Mouse (Mus musculus) gastrocnemius, postnatal 10 days (tissue): Measurements from ENCODE around the gene Ormdl2. TPM values are rescaled to one million over a fixed set of nuclear protein-coding genes. Genes with fewer than 3 reads are reported as not detected.
A peak's percentile ranks its signal among the peaks of the same experiment; 100 is the strongest.

ENCODE experiments used
- DNase-seq: peaks from one replicate; pipeline ENCODE4 v3.0.0; 2021; ENCODE audit warnings: mixed read lengths
- total RNA-seq, 2 experiments: library from RNA; stranded (reverse); gene quantifications; 2 replicates each; pipeline ENCODE4 v1.2.3; 2021

Gene Ormdl2
- total RNA-seq, 2 experiments from 2014 or later, result 7.5 to 8.8 TPM

GRCm38 (mm10) chr10:128803771-128804270 lies 17.6 kb downstream of the Ormdl2 start, which contains the start of gene Dnajc14:
Gene Dnajc14, plus strand, starts transcription at chr10:128804062.
- DNase-seq, result peak; percentile 51

DNA sequence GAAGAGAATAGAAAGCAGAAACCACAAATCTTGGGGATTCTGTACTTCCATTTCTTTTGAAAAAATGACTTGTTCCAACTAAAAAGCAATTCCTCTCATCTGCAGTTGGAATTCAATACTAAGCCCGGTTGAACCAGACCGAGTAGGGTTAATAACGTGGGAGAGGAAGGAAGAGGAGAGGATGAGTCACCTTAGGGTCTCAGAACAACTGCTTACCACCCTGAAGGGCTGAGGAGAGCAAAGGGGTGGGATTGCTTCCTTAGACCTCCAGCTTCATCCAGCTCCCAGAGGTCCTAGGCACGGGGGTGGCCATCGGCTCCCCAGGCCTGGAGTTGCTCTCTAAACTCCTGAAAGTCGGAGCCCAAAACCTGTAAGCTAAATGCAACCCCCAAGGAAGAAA lies 18.1 kb downstream of the Ormdl2 start:
- no peak for DNase-seq

DNA sequence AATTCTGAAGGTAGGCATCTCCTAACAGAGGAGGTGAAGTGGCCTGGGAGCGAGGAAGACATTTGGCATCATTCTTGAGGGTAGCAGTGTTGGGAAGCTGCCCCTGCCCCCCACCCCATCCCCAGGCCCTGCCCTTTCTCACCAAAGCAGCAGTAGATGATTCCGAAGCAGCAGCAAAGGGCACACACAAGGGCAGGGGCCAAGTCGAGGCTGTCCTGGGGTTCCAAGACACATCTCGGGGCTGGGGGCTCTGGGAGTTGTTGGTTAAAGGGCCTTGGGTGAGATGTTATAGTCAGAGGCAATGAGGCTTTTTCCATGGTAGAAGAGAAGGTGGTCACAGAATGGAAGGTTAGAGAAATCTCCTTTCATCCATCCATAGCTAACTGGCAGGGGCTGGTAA lies 18.5 kb downstream of the Ormdl2 start:
- no peak for DNase-seq

GRCm38 (mm10) chr10:128801981-128802495 lies 19.4 kb downstream of the Ormdl2 start:
- DNase-seq, result no peak

DNA sequence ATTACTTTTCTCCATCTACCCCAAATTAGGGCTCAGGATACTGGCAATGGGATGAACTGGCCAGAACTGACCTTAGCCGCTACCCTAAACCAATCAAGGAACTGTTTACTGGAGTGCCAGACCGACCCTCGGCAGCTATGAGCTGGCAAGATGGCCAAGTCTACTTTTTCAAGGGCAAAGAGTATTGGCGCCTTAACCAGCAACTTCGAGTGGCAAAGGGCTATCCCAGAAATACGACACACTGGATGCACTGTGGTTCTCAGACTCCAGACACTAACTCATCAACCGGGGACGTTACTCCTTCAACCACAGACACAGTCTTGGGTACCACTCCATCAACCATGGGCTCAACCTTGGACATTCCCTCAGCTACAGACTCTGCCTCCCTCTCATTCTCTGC lies 22.8 kb downstream of the Ormdl2 start:
- DNase-seq, result no peak

GRCm38 (mm10) chr10:128795581-128795980 lies 25.9 kb downstream of the Ormdl2 start:
- DNase-seq, result no peak

DNA sequence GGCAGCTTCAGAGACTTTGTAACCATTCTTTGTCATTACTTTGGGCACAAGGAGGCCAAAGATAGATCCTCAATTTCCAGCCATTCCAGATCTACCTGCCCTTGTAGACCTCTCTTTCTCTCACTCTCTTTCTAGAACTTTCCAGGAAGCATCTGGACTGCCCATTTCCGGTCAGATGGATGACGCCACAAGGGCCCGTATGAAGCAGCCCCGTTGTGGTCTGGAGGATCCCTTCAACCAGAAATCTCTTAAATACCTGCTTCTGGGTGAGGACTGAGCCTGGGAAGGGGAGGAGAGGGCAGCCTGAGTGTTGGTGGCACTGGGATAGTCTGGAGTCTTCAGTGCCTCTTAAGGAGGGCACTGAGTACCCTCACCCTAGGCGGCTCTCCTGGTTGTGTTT lies 27.1 kb downstream of the Ormdl2 start:
- no peak for DNase-seq

DNA sequence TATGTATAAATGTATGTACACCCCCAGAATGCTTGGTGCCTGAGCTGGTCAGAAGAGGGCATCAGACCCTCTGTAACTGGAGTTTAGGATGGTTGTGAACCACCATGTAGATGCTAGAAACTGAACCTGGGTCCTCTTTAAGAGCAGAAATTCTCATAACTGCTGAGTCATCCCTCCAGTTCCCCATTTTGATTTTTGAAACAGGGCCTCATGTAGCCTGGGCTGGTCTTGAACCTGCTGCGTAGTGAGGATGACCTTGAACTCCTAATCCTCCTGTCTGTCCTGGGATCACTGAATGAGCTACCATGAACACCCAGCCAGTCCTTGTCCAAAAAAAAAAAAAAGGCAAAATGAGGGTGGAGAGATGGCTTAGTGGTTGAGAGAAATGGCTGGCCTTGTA lies 28.2 kb downstream of the Ormdl2 start:
- DNase-seq, result no peak

- no peak for DNase-seq
These were observed 29.4 kb downstream of the Ormdl2 start for GRCm38 (mm10) chr10:128792041-128792440.

GRCm38 (mm10) chr10:128790398-128791124 lies 30.9 kb downstream of the Ormdl2 start, which contains the start of gene Mmp19:
Gene Mmp19, plus strand, starts transcription at chr10:128790910.
- DNase-seq, result no peak

- DNase-seq, result no peak
These were observed 41.2 kb downstream of the Ormdl2 start for GRCm38 (mm10) chr10:128780200-128780599.

- peak; percentile 66 for DNase-seq
These were observed 42.2 kb downstream of the Ormdl2 start for GRCm38 (mm10) chr10:128779011-128779795.

GRCm38 (mm10) chr10:128778441-128778840 lies 43.0 kb downstream of the Ormdl2 start:
- no peak for DNase-seq

DNA sequence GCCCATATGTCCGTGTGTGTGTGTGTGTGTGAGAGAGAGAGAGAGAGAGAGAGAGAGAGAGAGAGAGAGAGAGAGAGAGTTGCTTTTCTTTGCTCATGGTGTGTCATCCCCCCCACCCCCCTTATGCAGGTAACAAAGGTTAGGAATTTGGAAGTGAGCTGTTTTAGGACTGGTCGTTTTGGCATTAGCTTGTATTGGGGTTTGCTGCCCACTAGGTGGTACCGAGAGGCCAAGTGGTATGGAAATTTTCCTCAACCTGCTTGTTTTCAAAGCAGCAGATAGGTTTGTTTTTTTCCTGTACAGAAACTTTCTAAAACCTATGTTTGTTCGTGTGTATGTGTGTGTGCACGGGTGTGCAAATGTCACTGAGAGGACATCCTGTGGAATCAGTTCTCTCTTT lies 47.8 kb downstream of the Ormdl2 start:
- DNase-seq, result no peak

DNA sequence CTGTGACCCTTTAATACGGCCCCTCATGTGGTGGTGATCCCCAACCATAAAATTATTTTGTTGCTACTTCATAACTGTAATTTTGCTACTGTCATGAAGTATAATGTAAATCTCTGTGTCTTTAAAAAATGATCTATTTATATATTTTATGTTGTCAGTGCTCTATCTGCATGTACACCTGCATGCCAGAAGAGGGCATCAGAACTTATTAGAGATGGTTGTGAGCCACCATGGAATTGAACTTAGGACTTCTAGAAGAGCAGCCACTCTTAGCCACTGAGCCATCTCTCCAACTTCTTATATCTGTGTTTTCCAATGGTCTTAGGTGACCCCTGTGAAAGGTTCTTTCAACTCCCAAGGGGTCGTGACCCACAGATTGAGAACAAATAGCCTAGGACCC lies 48.5 kb downstream of the Ormdl2 start:
- no peak for DNase-seq

Other genes with a start within 250 kb of the Ormdl2 start
- gene Erbb3, start 232.0 kb downstream of the Ormdl2 start, total RNA-seq, result 1 to 10 TPM; 7.7 to 9.0 TPM
- 100 to 1,000 TPM; 637 to 651 TPM for gene Rps26, start 194.9 kb downstream of the Ormdl2 start, total RNA-seq
- under 1 TPM; 0.54 to 0.63 TPM for gene Ikzf4, start 175.7 kb downstream of the Ormdl2 start, total RNA-seq
- 10 to 100 TPM in 1 of 2 experiments, 1 to 10 TPM in 1; 9.3 to 11.0 TPM for gene Suox, start 147.6 kb downstream of the Ormdl2 start, total RNA-seq
- 10 to 100 TPM; 82.7 to 83.2 TPM for gene Rab5b, start 125.4 kb downstream of the Ormdl2 start, total RNA-seq
- 1 to 10 TPM; 2.1 to 2.4 TPM for gene Pmel, start 117.5 kb downstream of the Ormdl2 start, total RNA-seq
- gene Cdk2, start 116.6 kb downstream of the Ormdl2 start, total RNA-seq, result 10 to 100 TPM; 14.0 to 18.8 TPM
- 1 to 10 TPM; 7.1 to 8.8 TPM for gene Dgka, start 76.8 kb downstream of the Ormdl2 start, total RNA-seq
- gene Pym1, start 73.8 kb downstream of the Ormdl2 start, total RNA-seq, result 10 to 100 TPM; 13.7 to 14.9 TPM
- gene Mmp19, start 30.7 kb downstream of the Ormdl2 start, total RNA-seq, result 1 to 10 TPM; 2.8 to 3.8 TPM
- gene Dnajc14, start 17.6 kb downstream of the Ormdl2 start, total RNA-seq, result 10 to 100 TPM; 28.9 to 34.6 TPM
- 10 to 100 TPM in 1 of 2 experiments, 1 to 10 TPM in 1; 7.4 to 10.8 TPM for gene Tmem198b, start 17.3 kb downstream of the Ormdl2 start, total RNA-seq
- 10 to 100 TPM; 45.3 to 45.4 TPM for gene Sarnp, start 4.3 kb downstream of the Ormdl2 start, total RNA-seq
- gene Gdf11, start 70.1 kb upstream of the Ormdl2 start, total RNA-seq, result 1 to 10 TPM; 8.2 to 9.5 TPM
- 100 to 1,000 TPM; 198 to 258 TPM for gene Cd63, start 79.3 kb upstream of the Ormdl2 start, total RNA-seq
- gene Rdh5, start 101.2 kb upstream of the Ormdl2 start, total RNA-seq, result 10 to 100 TPM in 1 of 2 experiments, 1 to 10 TPM in 1; 8.2 to 12.5 TPM
- 100 to 1,000 TPM; 201 to 210 TPM for gene Bloc1s1, start 102.4 kb upstream of the Ormdl2 start, total RNA-seq
- gene Itga7, start 112.2 kb upstream of the Ormdl2 start, total RNA-seq, result 100 to 1,000 TPM; 125 to 127 TPM
- under 1 TPM in 1 of 2 experiments, not detected in 1; 0.19 TPM for gene Mettl7b, start 139.3 kb upstream of the Ormdl2 start, total RNA-seq
- gene Olfr9, start 167.8 kb upstream of the Ormdl2 start, total RNA-seq, result not detected
- not detected for gene Olfr763, start 189.1 kb upstream of the Ormdl2 start, total RNA-seq
- gene Olfr764-ps1, start 218.3 kb upstream of the Ormdl2 start, total RNA-seq, result not detected
- not detected for gene Olfr765, start 228.4 kb upstream of the Ormdl2 start, total RNA-seq
- gene Olfr766-ps1, start 247.3 kb upstream of the Ormdl2 start, total RNA-seq, result not detected